Mouse (Mus musculus) forebrain, embryonic 14.5 days (tissue): ENCODE data around the gene Cabp1. TPM values are rescaled to one million over a fixed set of nuclear protein-coding genes. Genes with fewer than 3 reads are reported as not detected.
"Not testable (repeated sequence)": the region's sequence is repeated elsewhere in the genome, so short reads cannot be mapped to it uniquely, and the experiment has no call there.

Source experiments
- ATAC-seq: fragments of 200-750 bp; cut with Nextera tagmentation; 2 replicates; pipeline ENCODE4 v1.8.0; 2017; ENCODE audit warnings: mild to moderate bottlenecking, moderate library complexity
- DNase-seq: peaks from one replicate; pipeline ENCODE4 v3.0.0-alpha.2; 2015; ENCODE audit warnings: low spot score
- H3K27ac ChIP-seq: fragments of 300-500 bp; sonication (generic); 2 replicates; pipeline ENCODE4 v1.5.1; 2014; ENCODE audit warnings: low read depth, mild to moderate bottlenecking, control low read depth, low read length, moderate library complexity
- H3K27me3 ChIP-seq: fragments of 300-500 bp; sonication (generic); replicated peaks from 2 replicates; pipeline ENCODE4 v1.6.1; 2014; ENCODE audit warnings: low read length, control low read depth, mixed read lengths; ENCODE audit not compliant: control insufficient read depth, insufficient read depth
- H3K36me3 ChIP-seq: fragments of 300-500 bp; sonication (generic); 2 replicates; pipeline ENCODE4 v1.6.1; 2014; ENCODE audit warnings: low read length, control low read depth; ENCODE audit not compliant: control insufficient read depth, insufficient read depth
- H3K4me1 ChIP-seq: fragments of 300-500 bp; sonication (generic); 2 replicates; pipeline ENCODE4 v1.6.1; 2014; ENCODE audit warnings: antibody characterized with exemption, low read length, control low read depth; ENCODE audit not compliant: control insufficient read depth, insufficient read depth
- H3K4me2 ChIP-seq: fragments of 300-500 bp; sonication (generic); 2 replicates; pipeline ENCODE4 v1.6.1; 2014; ENCODE audit warnings: mild to moderate bottlenecking, control low read depth, low read length
- H3K4me3 ChIP-seq: fragments of 300-500 bp; sonication (generic); 2 replicates; pipeline ENCODE4 v1.5.1; 2014; ENCODE audit warnings: low read depth, low read length, control low read depth
- H3K9ac ChIP-seq: fragments of 300-500 bp; sonication (generic); 2 replicates; pipeline ENCODE4 v1.6.1; 2014; ENCODE audit warnings: mild to moderate bottlenecking, low read length, control low read depth, moderate library complexity
- H3K9me3 ChIP-seq: fragments of 300-500 bp; sonication (generic); replicated peaks from 2 replicates; pipeline ENCODE4 v1.6.1; 2016; ENCODE audit warnings: low read length, control low read depth, mixed read lengths; ENCODE audit not compliant: control insufficient read depth
- WGBS: fragments of 180-500 bp; shearing (Covaris S2); extraction: QIAGEN DNeasy Blood & Tissue Kit; methylation state at CpG from one replicate; pipeline ENCODE4 v1.1.7; 2014; 5-methylcytosine and 5-hydroxymethylcytosine counted together
- polyA plus RNA-seq: library from polyadenylated mRNA; unstranded; fragments of >200 nt; fragmentation: Nextera tagmentation; extraction: Ambion mirVana; gene quantifications from 2 replicates; pipeline ENCODE4 v1.2.1, GENCODE M21; 2014

Gene Cabp1
- polyA plus RNA-seq, 1 experiment from 2014 or later, result 10.1 TPM

GRCm38 (mm10) chr5:115152132-115152956 lies 41.8 kb downstream of the Cabp1 start:
- peaks cover 17% of the 10 kb centered on the region for H3K4me1 ChIP-seq
- WGBS, result 73% methylated on average over 8 of the region's 8 CpGs
- no peak for DNase-seq
- no peak overlapping the region for H3K9ac ChIP-seq
- H3K27ac ChIP-seq, result no peak overlapping the region
- ATAC-seq, result no peak
- H3K4me2 ChIP-seq, result no peak overlapping the region
- H3K4me3 ChIP-seq, result no peak overlapping the region
- no peaks in the 10 kb centered on the region for H3K27me3 ChIP-seq
- H3K36me3 ChIP-seq, result peaks cover 41% of the 10 kb centered on the region
- H3K9me3 ChIP-seq, result no peaks in the 10 kb centered on the region

- ATAC-seq (no peak), DNase-seq (no peak)
- Histone ChIP-seq H3K4me3 (no peak overlapping the region), H3K4me2 (no peak overlapping the region), H3K27me3 (no peaks in the 10 kb centered on the region), H3K9me3 (no peaks in the 10 kb centered on the region), H3K36me3 (peaks cover 50% of the 10 kb centered on the region), H3K4me1 (peaks cover 12% of the 10 kb centered on the region), H3K9ac (no peak overlapping the region), H3K27ac (no peak overlapping the region)
- WGBS, result 90% methylated on average over 13 of the region's 13 CpGs
Observed at GRCm38 (mm10) chr5:115151457-115151856, 42.7 kb downstream of the Cabp1 start.

- 91% methylated on average over 5 of the region's 5 CpGs for WGBS
- ATAC-seq, result no peak
Observed at GRCm38 (mm10) chr5:115150991-115151390, 43.2 kb downstream of the Cabp1 start.

GRCm38 (mm10) chr5:115149675-115150459 lies 44.3 kb downstream of the Cabp1 start:
- 95% methylated on average over 14 of the region's 14 CpGs for WGBS
- H3K4me3 ChIP-seq, result no peak overlapping the region
- no peak overlapping the region for H3K4me2 ChIP-seq
- DNase-seq, result no peak
- H3K9ac ChIP-seq, result no peak overlapping the region
- peaks cover 60% of the 10 kb centered on the region for H3K36me3 ChIP-seq
- 0 out of 2 replicates have a peak, but pooled peaks cover 3% of the 10 kb centered on the region for H3K4me1 ChIP-seq
- no peak for ATAC-seq
- H3K27me3 ChIP-seq, result no peaks in the 10 kb centered on the region
- H3K27ac ChIP-seq, result no peak overlapping the region
- H3K9me3 ChIP-seq, result no peaks in the 10 kb centered on the region

More at GRCm38 (mm10) chr5:115150991-115151390, 43.2 kb downstream of the Cabp1 start:
- Histone ChIP-seq H3K27ac (no peak overlapping the region), H3K4me1 (peaks cover 10% of the 10 kb centered on the region), H3K4me2 (no peak overlapping the region), H3K9me3 (no peaks in the 10 kb centered on the region), H3K27me3 (no peaks in the 10 kb centered on the region), H3K4me3 (no peak overlapping the region), H3K9ac (no peak overlapping the region), H3K36me3 (peaks cover 55% of the 10 kb centered on the region)
- no peak for DNase-seq

- H3K9ac ChIP-seq, H3K4me1 ChIP-seq, H3K4me2 ChIP-seq, DNase-seq, H3K27me3 ChIP-seq, ATAC-seq, H3K9me3 ChIP-seq, H3K4me3 ChIP-seq, H3K27ac ChIP-seq: not testable (repeated sequence)
- peaks cover 66% of the 10 kb centered on the region for H3K36me3 ChIP-seq
- WGBS, result no CpG with 5 or more reads among the region's 1 CpGs
Observed at GRCm38 (mm10) chr5:115148872-115149271, 45.3 kb downstream of the Cabp1 start.

GRCm38 (mm10) chr5:115148378-115148777 lies 45.8 kb downstream of the Cabp1 start:
- no peak for ATAC-seq
- Histone ChIP-seq H3K27me3 (no peaks in the 10 kb centered on the region), H3K4me2 (no peak overlapping the region), H3K4me3 (no peak overlapping the region), H3K27ac (no peak overlapping the region), H3K36me3 (peaks cover 64% of the 10 kb centered on the region), H3K9ac (no peak overlapping the region), H3K4me1 (no peaks in the 10 kb centered on the region), H3K9me3 (no peaks in the 10 kb centered on the region)
- WGBS, result 94% methylated on average over 8 of the region's 8 CpGs
- DNase-seq, result no peak

- 96% methylated on average over 3 of the region's 3 CpGs for WGBS
- DNase-seq (no peak), ATAC-seq (no peak)
- Histone ChIP-seq H3K9me3 (no peaks in the 10 kb centered on the region), H3K4me3 (no peak overlapping the region), H3K4me1 (no peaks in the 10 kb centered on the region; the same call in none of the 2 replicates), H3K27ac (no peak overlapping the region), H3K4me2 (no peak overlapping the region), H3K27me3 (no peaks in the 10 kb centered on the region), H3K36me3 (peaks cover 60% of the 10 kb centered on the region), H3K9ac (no peak overlapping the region)
Observed at GRCm38 (mm10) chr5:115147388-115147787, 46.8 kb downstream of the Cabp1 start.

GRCm38 (mm10) chr5:115146747-115147130 lies 47.4 kb downstream of the Cabp1 start:
- Histone ChIP-seq H3K36me3 (peaks cover 60% of the 10 kb centered on the region), H3K27me3 (no peaks in the 10 kb centered on the region), H3K27ac (no peak overlapping the region), H3K4me1 (no peaks in the 10 kb centered on the region; the same call in none of the 2 replicates), H3K4me3 (no peak overlapping the region), H3K9me3 (no peaks in the 10 kb centered on the region), H3K4me2 (no peak overlapping the region), H3K9ac (no peak overlapping the region)
- DNase-seq, result no peak
- ATAC-seq, result no peak
